Mouse (Mus musculus): ENCODE measurements at regions not wholly inside any gene's neighbourhood (a gene's known extent, or its start where the extent isn't known, plus 50 kb on each side); places are given as distances from the start of the nearest gene placed in this dataset.
A peak's percentile ranks its signal among the peaks of the same experiment; 100 is the strongest.

DNA sequence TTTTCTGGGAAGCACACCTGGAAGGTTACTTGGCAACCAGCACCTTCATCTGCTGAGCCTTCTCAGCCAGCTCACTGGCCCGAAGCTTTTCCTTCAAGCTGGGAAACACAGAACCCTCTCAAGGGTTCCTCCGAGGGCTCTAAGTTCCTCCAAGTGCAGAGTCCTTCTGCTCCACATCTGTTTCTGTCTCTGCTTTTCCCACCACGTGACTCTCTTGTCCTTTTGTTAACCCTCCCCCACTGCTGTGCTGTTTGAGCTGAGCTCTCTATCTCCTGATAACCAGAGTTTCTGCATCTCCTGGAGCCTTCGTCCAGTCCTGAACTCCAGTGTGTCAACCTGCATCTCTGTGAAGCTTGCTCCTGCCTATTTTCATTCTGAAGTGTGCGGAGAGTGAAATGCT lies 183.5 kb upstream of the Fbxo11 start:
- no peaks in the 10 kb centered on the region for H3K4me1 ChIP-seq (ENCODE audit: control insufficient read depth, insufficient read depth, low read length)
- TF ChIP-seq POLR2A (IDR thresholded peaks at IDR 0.05; ENCODE audit: borderline replicate concordance, low read depth, low read length) (no peak), CTCF (IDR thresholded peaks at IDR 0.05; ENCODE audit: low read depth, low read length) (no peak)
- H3K27ac ChIP-seq (ENCODE audit: insufficient read depth, low read depth, low read length): no peak overlapping the region
- no peak overlapping the region for H3K4me3 ChIP-seq (ENCODE audit: insufficient read depth, low read length)

DNA sequence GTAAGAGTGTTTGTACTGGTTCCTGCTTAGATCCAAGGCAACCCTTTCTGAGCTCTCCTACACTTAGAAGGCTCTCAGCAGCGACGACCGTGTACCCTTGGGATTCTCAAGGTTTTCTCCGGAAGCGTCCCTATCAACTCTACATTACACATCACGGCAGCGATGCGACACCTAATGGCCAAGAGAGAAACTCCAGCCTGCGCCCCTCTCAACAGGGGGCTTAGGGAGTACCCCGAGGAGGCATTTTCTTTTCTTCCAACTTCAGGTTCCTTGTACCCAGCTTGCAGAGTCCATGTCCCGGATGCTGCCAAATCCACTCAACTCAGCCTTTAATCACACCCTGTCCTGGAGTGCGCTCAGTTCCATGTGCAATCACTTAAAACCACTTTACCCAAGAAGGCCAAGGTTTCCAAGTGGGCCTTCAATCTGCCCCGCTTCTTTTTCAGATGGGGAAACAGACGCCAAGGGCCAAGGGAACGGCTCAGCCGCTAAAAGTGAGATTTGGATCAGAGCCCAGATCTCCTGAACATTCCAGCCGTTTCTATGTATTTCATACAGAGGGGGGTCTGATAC lies 186.9 kb upstream of the Fbxo11 start:
- Histone ChIP-seq H3K27ac (ENCODE audit: insufficient read depth, low read depth, low read length) (no peak overlapping the region), H3K4me1 (ENCODE audit: control insufficient read depth, insufficient read depth, low read length) (peaks cover 4% of the 10 kb centered on the region; the same call in 1 of the 2 replicates), H3K4me3 (ENCODE audit: insufficient read depth, low read length) (no peak overlapping the region)
- no peak for TF ChIP-seq POLR2A (IDR thresholded peaks at IDR 0.05; ENCODE audit: borderline replicate concordance, low read depth, low read length)
- TF ChIP-seq CTCF (IDR thresholded peaks at IDR 0.05; ENCODE audit: low read depth, low read length): peak; percentile 79

DNA sequence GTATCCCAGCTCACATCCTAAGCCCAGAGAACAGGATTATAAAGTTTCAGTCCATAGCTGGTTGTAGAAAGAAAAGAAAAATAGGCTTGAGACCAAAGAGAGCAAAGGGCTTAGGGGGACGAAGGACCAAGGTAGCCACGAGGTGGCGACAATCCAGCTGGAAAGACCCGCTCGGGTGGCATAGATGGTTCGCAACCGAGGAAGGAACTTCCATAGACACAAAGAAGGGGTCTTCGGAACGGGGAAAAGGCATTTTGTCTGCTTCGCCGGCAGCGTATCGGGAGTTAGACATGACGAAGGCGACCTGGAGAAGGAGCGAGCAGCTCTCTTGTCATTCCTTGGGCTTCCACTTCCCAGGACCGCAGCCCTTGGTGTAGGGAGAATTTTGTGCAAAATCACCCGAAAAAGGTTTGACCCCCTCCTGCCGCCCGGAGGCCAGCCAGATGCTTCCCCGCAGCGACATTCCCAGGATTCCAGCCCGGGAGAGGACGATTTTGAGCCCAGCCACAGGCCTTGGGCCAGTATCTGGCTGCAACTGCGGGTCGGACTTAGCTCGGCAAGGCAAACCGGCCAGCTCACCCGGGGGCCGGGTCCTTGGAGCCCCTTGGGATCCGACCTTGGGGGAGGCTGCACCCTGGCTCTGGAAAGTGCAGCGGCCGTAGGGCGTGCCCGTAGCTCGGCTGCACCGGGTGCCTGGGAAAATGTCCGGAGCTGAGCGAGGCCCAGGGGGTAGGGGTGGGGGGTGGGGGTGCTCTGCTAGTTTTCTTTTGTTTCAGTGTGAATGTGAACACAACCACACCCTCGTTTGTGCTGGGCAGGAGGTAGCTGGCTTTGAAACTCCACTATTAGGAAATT lies 184.5 kb upstream of the Foxn2 start:
- peaks cover 4% of the 10 kb centered on the region; the same call in 1 of the 2 replicates for H3K4me1 ChIP-seq (ENCODE audit: control insufficient read depth, insufficient read depth, low read length)
- peak overlapping the region; percentile 58 for H3K4me3 ChIP-seq (ENCODE audit: insufficient read depth, low read length)
- TF ChIP-seq POLR2A (IDR thresholded peaks at IDR 0.05; ENCODE audit: borderline replicate concordance, low read depth, low read length): no peak
- TF ChIP-seq CTCF (IDR thresholded peaks at IDR 0.05; ENCODE audit: low read depth, low read length): peak; percentile 78
- H3K27ac ChIP-seq (ENCODE audit: insufficient read depth, low read depth, low read length): no peak overlapping the region

DNA sequence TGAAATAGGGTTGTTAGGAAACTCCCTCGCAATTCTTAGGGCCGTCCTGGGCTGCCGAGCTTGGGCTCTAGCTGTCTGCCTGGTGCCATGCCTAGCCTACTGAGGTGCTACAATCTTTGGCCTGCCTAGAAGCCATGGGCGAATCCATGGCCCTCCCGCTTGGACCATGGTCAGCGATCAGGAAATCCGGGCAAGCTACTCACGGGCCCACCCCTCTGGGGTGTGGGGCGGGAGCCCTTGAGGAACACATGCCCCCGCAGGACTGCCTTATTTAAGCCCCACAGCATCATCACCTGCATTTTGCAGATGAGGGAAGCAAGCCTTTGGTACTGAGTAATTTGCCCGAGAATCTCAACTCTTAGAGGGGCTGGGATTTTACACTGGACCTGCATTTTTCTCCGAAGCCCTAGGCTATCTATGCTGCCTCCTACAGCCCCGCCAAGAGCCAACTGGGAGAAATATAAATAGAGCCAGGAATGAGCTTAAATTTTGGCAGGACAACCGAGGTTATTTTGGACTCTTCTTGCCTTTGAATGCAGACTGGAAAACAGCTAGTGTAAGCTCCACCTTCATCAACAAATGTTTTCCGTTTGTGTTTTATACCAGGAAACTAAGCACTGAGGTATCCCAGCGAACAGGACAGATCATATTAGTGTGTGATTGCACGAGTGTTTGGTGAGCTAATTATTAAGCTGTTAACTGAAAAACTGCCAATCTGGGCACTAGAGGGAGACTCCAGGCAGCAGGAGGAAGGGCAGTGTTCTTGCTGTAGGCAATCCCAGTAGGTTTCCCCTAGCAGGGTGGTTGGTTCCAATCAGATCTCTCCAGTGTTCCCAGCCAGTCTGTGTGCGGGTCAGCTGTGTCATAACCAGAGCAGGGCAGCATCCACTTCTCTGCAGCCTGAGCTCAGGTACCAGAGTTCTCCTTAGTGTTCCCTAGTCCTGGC lies 183.6 kb upstream of the Foxn2 start:
- TF ChIP-seq CTCF (IDR thresholded peaks at IDR 0.05; ENCODE audit: low read depth, low read length) (peak; percentile 38; the same call in 1 of the 2 replicates), POLR2A (IDR thresholded peaks at IDR 0.05; ENCODE audit: borderline replicate concordance, low read depth, low read length) (0 out of 2 replicates have a peak, but pooled peaks have one; percentile 39)
- Histone ChIP-seq H3K27ac (ENCODE audit: insufficient read depth, low read depth, low read length) (peak overlapping the region; percentile 31; the same call in 1 of the 2 replicates), H3K4me1 (ENCODE audit: control insufficient read depth, insufficient read depth, low read length) (peaks cover 4% of the 10 kb centered on the region; the same call in 1 of the 2 replicates), H3K4me3 (ENCODE audit: insufficient read depth, low read length) (peak overlapping the region; percentile 58)

DNA sequence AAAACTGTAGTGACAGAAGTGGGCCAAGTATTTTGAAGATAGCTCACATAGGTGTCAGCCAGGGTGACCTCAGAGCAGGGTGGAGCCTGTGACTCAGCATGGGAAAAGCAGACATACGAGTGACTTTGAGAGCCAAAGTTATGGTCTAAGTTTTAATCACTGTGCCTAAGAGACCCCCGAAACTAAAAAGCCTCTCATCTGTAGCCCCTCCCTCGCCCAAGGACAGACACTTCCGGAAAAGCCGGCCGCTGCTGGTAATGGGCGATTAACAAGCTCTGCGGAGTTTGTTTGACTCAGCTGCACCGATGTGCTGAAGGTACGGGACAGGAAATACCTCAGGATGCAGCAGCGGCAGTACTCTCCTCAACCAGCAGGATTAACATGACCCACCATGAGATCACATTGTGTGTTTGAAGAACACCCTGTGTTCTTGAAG lies 182.1 kb upstream of the Foxn2 start:
- H3K4me3 ChIP-seq (ENCODE audit: insufficient read depth, low read length): no peak overlapping the region
- no peak overlapping the region for H3K27ac ChIP-seq (ENCODE audit: insufficient read depth, low read depth, low read length)
- H3K4me1 ChIP-seq (ENCODE audit: control insufficient read depth, insufficient read depth, low read length): peaks cover 4% of the 10 kb centered on the region; the same call in 1 of the 2 replicates
- TF ChIP-seq POLR2A (IDR thresholded peaks at IDR 0.05; ENCODE audit: borderline replicate concordance, low read depth, low read length) (no peak), CTCF (IDR thresholded peaks at IDR 0.05; ENCODE audit: low read depth, low read length) (no peak)

DNA sequence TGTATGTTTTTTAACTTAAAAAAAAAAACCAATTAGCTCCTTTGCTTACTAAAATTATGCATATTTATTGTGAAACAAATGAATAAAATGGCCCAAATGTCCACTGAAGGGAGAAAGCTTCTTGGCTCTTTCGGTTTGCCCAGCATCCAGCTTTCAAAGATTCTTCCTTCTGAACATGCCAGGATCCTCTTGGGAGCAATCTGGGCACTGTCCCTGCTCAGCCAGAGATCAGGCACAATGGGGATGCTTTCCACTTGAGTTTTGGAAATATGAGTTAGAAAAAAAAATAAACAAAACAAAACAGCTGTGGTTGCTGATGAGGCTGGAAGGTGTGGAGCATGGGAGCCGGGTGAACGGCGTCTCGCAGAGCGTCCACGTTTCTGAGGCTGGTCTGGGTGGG lies 180.3 kb upstream of the Foxn2 start:
- no peak overlapping the region for H3K27ac ChIP-seq (ENCODE audit: insufficient read depth, low read depth, low read length)
- TF ChIP-seq POLR2A (IDR thresholded peaks at IDR 0.05; ENCODE audit: borderline replicate concordance, low read depth, low read length): no peak
- TF ChIP-seq CTCF (IDR thresholded peaks at IDR 0.05; ENCODE audit: low read depth, low read length): no peak

DNA sequence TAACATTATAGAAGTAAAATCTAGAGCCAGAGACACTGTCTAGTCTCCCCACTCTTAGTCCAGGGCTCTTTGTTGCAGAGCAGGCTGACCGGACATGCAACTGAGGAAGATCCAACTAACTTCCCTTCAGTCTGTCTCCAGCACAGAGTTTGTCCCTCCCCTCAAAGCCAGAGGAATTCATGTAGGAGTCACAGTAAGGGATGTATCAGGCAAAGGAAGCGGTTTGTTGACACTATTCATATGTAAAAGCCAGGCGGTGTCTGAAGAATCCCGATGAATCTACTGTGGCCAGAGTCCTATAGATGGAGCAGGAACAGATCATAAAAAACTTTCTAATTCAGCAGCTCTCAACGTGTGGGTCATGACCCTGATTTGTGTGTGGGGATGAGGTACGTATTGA lies 179.7 kb upstream of the Foxn2 start:
- H3K4me1 ChIP-seq (ENCODE audit: control insufficient read depth, insufficient read depth, low read length): peaks cover 7% of the 10 kb centered on the region
- TF ChIP-seq POLR2A (IDR thresholded peaks at IDR 0.05; ENCODE audit: borderline replicate concordance, low read depth, low read length) (no peak), CTCF (IDR thresholded peaks at IDR 0.05; ENCODE audit: low read depth, low read length) (no peak)

More for the DNA sequence above, 180.3 kb upstream of the Foxn2 start:
- H3K4me1 ChIP-seq (ENCODE audit: control insufficient read depth, insufficient read depth, low read length): peaks cover 7% of the 10 kb centered on the region
- no peak overlapping the region for H3K4me3 ChIP-seq (ENCODE audit: insufficient read depth, low read length)

DNA sequence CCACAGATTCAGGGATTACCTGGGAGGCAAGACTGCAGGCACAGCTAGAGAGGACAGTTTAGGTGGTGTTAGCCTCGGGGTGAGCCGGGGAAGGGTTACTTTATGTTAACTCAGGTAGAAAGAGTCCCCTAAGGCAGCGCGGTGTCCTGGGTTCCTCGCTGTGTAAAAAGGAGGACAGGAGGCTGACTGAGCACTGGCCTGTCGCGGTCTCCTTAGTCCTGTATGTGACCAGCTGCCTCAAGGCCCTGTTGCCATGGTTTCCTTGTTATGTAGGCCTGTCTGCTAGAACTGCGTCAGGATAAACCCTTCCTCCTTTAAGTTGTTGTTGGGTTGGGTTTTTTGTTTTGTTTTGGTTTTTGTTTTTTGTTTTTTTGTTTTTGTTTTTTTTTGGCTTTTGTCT lies 179.0 kb upstream of the Foxn2 start:
- H3K27ac ChIP-seq (ENCODE audit: insufficient read depth, low read depth, low read length): no peak overlapping the region
- H3K4me3 ChIP-seq (ENCODE audit: insufficient read depth, low read length): no peak overlapping the region
- TF ChIP-seq CTCF (IDR thresholded peaks at IDR 0.05; ENCODE audit: low read depth, low read length) (no peak), POLR2A (IDR thresholded peaks at IDR 0.05; ENCODE audit: borderline replicate concordance, low read depth, low read length) (no peak)
- peaks cover 7% of the 10 kb centered on the region for H3K4me1 ChIP-seq (ENCODE audit: control insufficient read depth, insufficient read depth, low read length)

More for the DNA sequence above, 179.7 kb upstream of the Foxn2 start:
- Histone ChIP-seq H3K4me3 (ENCODE audit: insufficient read depth, low read length) (no peak overlapping the region), H3K27ac (ENCODE audit: insufficient read depth, low read depth, low read length) (no peak overlapping the region)
